Mouse (Mus musculus) heart, postnatal 36 days (tissue): Measurements from ENCODE around the gene Gm17267. TPM values are rescaled to one million over a fixed set of nuclear protein-coding genes. Genes with fewer than 3 reads are reported as not detected.
"Not testable (repeated sequence)": the region's sequence is repeated elsewhere in the genome, so short reads cannot be mapped to it uniquely, and the experiment has no call there.

ENCODE experiments used
- DNase-seq, 2 experiments: peaks; one replicate each; pipeline ENCODE4 v3.0.0; 2021 to 2022
- intact Hi-C: fragments of 180-260 bp; cut with DNase I; formaldehyde crosslinking; loops from one replicate; pipeline ENCODE4 v1.15.1; 2025
- total RNA-seq, 2 experiments: library from RNA; stranded (reverse); gene quantifications; 2 replicates each; pipeline ENCODE4 v1.2.3; 2021

Gene Gm17267
- total RNA-seq, result not detected

- DNase-seq, intact Hi-C loops: not testable (repeated sequence)
Observed at GRCm38 (mm10) chrX:126017257-126017656, at the start of gene Gm17267. TSS of gene Gm17267 (plus strand) at chrX:126017557.
